Mouse (Mus musculus): ENCODE results near the gene Gm9495.
A peak's percentile ranks its signal among the peaks of the same experiment; 100 is the strongest.
"Not testable (repeated sequence)": the region's sequence is repeated elsewhere in the genome, so short reads cannot be mapped to it uniquely, and the experiment has no call there.

Gm9495 gene

GRCm38 (mm10) chr8:69453465-69453864 is at the start of gene Gm9495:
Gene Gm9495, minus strand, starts transcription at chr8:69453565.
- DNase-seq (ENCODE audit: low read depth, low spot score): not testable (repeated sequence)

- DNase-seq (ENCODE audit: low read depth, low spot score): not testable (repeated sequence)
These were observed 21.6 kb upstream of the Gm9495 start for GRCm38 (mm10) chr8:69474946-69475345.

- DNase-seq (ENCODE audit: low read depth, low spot score): not testable (repeated sequence)
These were observed 33.3 kb downstream of the Gm9495 start for GRCm38 (mm10) chr8:69420018-69420417.

GRCm38 (mm10) chr8:69414326-69414725 is 39.0 kb downstream of the Gm9495 start:
- no peak for DNase-seq (ENCODE audit: low read depth, low spot score)

- DNase-seq (ENCODE audit: low read depth, low spot score): no peak
These were observed 48.6 kb downstream of the Gm9495 start for GRCm38 (mm10) chr8:69404768-69405167.

GRCm38 (mm10) chr8:69399956-69400443 is 53.4 kb downstream of the Gm9495 start:
- no peak for DNase-seq (ENCODE audit: low read depth, low spot score)

- no peak for DNase-seq (ENCODE audit: low read depth, low spot score)
These were observed 54.0 kb downstream of the Gm9495 start for GRCm38 (mm10) chr8:69399181-69399955.

GRCm38 (mm10) chr8:69396196-69396595 is 57.2 kb downstream of the Gm9495 start:
- DNase-seq (ENCODE audit: low read depth, low spot score): no peak

- DNase-seq (ENCODE audit: low read depth, low spot score): peak; percentile 81
These were observed 58.1 kb downstream of the Gm9495 start for GRCm38 (mm10) chr8:69395050-69395789.

- no peak for DNase-seq (ENCODE audit: low read depth, low spot score)
These were observed 69.0 kb downstream of the Gm9495 start for GRCm38 (mm10) chr8:69384361-69384760.

Measured in retina, postnatal 7 days (tissue).